Comparison of ENCODE assay signal across 33 mouse cellular contexts in the genomic region with DNA sequence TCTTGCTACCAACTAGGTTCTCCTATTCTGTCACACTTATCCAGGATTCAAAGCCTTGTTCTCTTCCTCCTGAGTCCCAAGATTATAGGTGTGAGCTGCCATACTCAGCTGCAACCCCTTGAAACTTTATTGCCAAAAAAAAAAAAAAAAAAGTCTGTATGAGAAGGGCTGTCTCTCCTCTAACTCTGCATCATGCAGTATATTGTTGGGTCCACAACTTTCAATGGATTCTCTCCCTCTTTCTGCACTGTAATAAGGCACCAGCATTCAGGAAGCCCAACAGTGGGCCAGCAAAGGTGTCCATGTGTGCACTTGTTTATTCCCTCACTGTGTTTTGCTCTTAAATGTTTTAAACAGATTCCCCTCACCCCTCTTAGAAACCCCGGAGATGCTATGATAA.
"Had no signal": no experiment of that assay in that cellular context is flagged by ENCODE, and none has a peak within 500 bp of the region (broad histone marks: within the 10 kb centered on the region; RNA-seq: fewer than 3 reads in every experiment).

No protein-coding gene starts in this region.

- H3K27me3 ChIP-seq: heart, embryonic 12.5 days; heart, embryonic 13.5 days; heart, embryonic 15.5 days; hindbrain, embryonic 12.5 days; hindbrain, embryonic 13.5 days; hindbrain, embryonic 15.5 days had no signal

- H3K9me3 ChIP-seq: heart, embryonic 10.5 days; heart, embryonic 12.5 days; heart, embryonic 13.5 days; heart, embryonic 15.5 days; hindbrain, embryonic 10.5 days; hindbrain, embryonic 12.5 days; hindbrain, embryonic 13.5 days; hindbrain, embryonic 15.5 days; kidney, embryonic 15.5 days had no signal

- H3K4me1 ChIP-seq: heart, embryonic 12.5 days; heart, embryonic 15.5 days; hindbrain, embryonic 12.5 days; hindbrain, embryonic 15.5 days had no signal

- H3K9ac ChIP-seq: heart, embryonic 12.5 days; heart, embryonic 13.5 days; heart, embryonic 15.5 days; hindbrain, embryonic 12.5 days; hindbrain, embryonic 13.5 days; hindbrain, embryonic 15.5 days; kidney, embryonic 15.5 days had no signal

- ATAC-seq: hindbrain, postnatal 0 days; inflammation-experienced regulatory T-cells, adult 6 months; intestine, embryonic 16.5 days; intestine, postnatal 0 days had no signal

- H3K36me3 ChIP-seq: heart, embryonic 10.5 days; heart, embryonic 12.5 days; heart, embryonic 13.5 days; heart, embryonic 15.5 days; hindbrain, embryonic 10.5 days; hindbrain, embryonic 12.5 days; hindbrain, embryonic 13.5 days; hindbrain, embryonic 15.5 days; kidney, embryonic 15.5 days had no signal

- H3K4me3 ChIP-seq: heart, adult 2 months; heart, embryonic 10.5 days; heart, embryonic 12.5 days; heart, embryonic 13.5 days; heart, embryonic 15.5 days; hindbrain, embryonic 10.5 days; hindbrain, embryonic 12.5 days; hindbrain, embryonic 13.5 days; hindbrain, embryonic 15.5 days; kidney, embryonic 15.5 days; layer of hippocampus, adult 2 months had no signal

- H3K27ac ChIP-seq: heart, adult 2 months; heart, embryonic 10.5 days; heart, embryonic 13.5 days; heart, embryonic 15.5 days; hindbrain, embryonic 10.5 days; hindbrain, embryonic 12.5 days; hindbrain, embryonic 13.5 days; hindbrain, embryonic 15.5 days; hindbrain, postnatal 0 days; kidney, embryonic 15.5 days; kidney, postnatal 0 days had no signal

- DNase-seq: heart, adult 2 months; heart, postnatal 10 days; heart, postnatal 14 days; heart, postnatal 36 days; heart, postnatal 4 days; kidney, adult 11 months; kidney, adult 18-20 months; kidney, adult 2 months; kidney, adult 8-10 months; kidney, adult 9 months; kidney, postnatal 10 days; kidney, postnatal 14 days; kidney, postnatal 25 days; kidney, postnatal 36 days; kidney, postnatal 4 days; layer of hippocampus, adult 9-11 months; layer of hippocampus, postnatal 36 days had no signal

- H3K4me2 ChIP-seq: heart, embryonic 11.5 days; heart, embryonic 12.5 days; heart, embryonic 13.5 days; heart, embryonic 15.5 days; hindbrain, embryonic 12.5 days; hindbrain, embryonic 13.5 days; hindbrain, embryonic 15.5 days; kidney, embryonic 15.5 days had no signal
